Mouse (Mus musculus) ZHBTc4 (cell line): ENCODE measurements around the gene Wwp2.
A peak's percentile ranks its signal among the peaks of the same experiment; 100 is the strongest.

Source experiments
- DNase-seq: peaks from one replicate; pipeline ENCODE4 v3.0.0-alpha.2; 2011; ENCODE audit warnings: low read depth, low spot score

The Wwp2 gene

DNA sequence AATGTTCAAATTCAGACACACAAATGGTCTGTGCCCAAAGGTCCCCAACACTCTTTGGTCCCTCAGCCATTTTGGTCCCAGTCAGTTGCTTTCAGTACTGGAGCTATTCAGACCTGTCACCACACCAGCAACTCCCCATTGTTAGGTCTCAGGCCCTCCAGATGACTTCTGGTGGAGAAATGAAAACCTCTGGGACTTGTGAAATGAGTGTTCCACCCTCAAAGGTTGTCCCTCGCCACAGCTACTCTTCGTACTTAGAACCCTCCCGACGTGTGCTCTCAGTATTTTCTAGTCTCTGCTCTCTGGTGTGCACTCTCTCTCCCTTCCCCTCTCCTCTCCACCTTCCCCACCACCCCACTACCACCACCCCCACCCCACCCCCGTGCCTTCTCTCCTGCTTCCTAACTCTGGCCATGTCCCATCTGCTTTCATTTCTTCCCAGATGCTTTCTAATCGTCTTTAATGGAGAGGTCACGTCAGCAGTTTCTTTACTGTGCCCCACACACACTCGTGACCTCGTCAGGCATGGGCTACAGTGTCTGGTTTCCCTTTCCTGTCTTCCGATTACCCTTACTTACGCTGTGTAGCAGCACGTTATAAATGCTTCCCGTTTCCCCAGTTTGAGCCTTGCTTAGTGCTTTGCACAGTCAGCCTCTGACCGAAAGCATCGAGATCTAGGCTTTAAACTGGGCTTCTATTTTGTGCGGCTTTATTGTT, 124.8 kb downstream of the Wwp2 start:
- DNase-seq, result no peak

GRCm38 (mm10) chr8:107562164-107562563, 126.0 kb downstream of the Wwp2 start:
- peak; percentile 54 for DNase-seq

GRCm38 (mm10) chr8:107571046-107571445, 134.9 kb downstream of the Wwp2 start:
- no peak for DNase-seq

- no peak for DNase-seq
Observed at GRCm38 (mm10) chr8:107571486-107572135, 135.4 kb downstream of the Wwp2 start.

- DNase-seq, result peak; percentile 87
Observed at GRCm38 (mm10) chr8:107572497-107572896, 136.3 kb downstream of the Wwp2 start.

DNA sequence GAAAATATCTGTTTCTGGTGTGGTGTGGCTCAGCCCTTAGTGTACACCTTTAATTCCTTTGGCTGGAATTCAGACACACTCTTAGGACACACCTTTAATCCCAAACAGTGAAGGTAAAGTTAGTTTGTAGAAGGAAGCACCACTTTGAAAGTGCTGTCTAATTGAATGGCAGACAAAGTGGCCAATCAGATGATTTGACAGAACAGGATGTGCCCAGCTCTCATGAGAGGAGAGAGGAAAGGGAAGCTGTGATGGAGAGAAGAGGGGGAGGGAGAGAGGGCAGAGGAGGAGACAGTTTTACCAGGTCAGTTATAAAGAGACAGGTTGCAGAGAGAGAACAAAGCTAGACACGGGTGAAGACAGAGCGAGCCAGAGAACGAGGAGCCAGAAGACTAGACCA, 138.6 kb downstream of the Wwp2 start:
- DNase-seq, result peak; percentile 75

DNA sequence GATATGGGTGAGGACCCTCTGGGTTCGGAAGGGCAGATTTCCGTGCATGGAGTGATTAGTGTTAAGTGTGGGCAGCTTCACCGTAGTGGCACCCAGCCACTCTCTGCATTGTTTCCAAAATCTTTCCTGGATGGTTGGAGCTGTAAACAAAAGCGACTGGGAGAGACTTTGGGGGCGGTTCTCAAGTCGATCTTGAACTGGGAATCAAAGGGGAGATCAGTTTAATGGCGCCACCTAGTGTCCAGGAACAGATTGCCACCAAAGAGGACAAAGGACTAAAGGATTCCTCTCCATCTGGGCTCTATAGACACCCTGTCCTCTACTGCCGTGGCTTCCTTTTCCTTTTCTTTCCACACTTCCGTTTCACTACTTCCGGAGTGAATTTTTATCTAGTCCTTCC, 140.5 kb downstream of the Wwp2 start:
- peak; percentile 95 for DNase-seq

GRCm38 (mm10) chr8:107577640-107578039, 141.5 kb downstream of the Wwp2 start:
- no peak for DNase-seq

DNA sequence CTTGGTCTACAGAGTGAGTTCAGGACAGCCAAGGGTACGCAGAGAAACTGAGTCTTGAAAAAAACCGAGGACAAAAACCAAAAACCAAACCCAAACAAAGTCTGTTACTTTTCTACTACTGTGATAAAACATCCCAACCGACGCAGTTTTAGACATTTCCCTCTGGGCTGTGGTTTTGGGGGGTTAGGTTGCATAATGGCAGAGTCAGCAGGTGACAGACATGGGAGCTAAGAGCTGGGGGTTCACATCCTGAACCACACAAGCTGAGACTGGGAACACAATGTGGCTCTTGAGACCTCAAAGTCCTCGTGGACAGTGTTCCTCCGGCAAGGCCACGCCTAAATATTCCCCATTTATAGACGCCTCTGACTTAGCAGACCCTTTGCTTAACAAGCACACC, 142.0 kb downstream of the Wwp2 start:
- no peak for DNase-seq

GRCm38 (mm10) chr8:107578541-107578940, 142.4 kb downstream of the Wwp2 start:
- DNase-seq, result no peak

DNA sequence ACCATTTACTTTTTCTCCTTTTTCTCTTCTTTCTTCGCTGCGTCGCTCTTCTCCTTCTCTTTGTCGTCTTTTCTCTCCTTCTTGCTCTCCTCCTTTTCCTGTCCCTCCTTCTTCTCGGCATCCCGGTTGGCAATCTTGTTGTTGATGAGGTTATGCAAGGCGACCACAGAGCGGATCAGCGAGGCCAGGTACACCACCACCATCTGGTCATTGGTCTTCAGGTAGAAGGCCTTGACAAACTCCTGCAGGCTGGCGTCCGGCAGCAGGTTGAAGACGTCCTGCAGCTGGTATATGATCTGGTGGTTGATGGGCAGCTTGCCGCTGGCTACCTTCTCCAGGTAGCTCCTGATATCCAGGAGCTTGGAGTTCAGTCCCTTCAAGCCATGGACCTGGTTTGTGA, 144.7 kb downstream of the Wwp2 start:
- no peak for DNase-seq

GRCm38 (mm10) chr8:107581536-107581935, 145.4 kb downstream of the Wwp2 start:
- DNase-seq, result no peak

DNA sequence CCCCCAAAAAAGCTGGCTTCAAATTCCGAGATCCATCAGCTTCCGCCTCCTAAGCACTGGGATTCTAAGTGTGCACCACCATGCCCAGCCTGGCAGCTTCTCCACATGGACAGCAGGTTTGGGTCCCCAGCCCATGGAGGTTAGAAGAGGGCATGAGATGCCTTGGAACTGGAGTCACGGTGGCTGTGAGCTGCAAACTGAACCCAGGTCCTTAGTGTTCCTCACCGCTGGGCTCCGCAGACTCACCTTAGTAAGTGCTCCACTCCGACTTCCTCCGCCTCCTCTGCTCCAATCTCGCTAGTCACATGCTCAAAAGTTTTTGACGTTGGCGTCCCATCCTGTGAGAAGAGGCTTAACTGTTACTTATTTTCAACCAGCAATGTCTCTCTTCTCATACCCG, 146.0 kb downstream of the Wwp2 start:
- DNase-seq, result no peak

DNA sequence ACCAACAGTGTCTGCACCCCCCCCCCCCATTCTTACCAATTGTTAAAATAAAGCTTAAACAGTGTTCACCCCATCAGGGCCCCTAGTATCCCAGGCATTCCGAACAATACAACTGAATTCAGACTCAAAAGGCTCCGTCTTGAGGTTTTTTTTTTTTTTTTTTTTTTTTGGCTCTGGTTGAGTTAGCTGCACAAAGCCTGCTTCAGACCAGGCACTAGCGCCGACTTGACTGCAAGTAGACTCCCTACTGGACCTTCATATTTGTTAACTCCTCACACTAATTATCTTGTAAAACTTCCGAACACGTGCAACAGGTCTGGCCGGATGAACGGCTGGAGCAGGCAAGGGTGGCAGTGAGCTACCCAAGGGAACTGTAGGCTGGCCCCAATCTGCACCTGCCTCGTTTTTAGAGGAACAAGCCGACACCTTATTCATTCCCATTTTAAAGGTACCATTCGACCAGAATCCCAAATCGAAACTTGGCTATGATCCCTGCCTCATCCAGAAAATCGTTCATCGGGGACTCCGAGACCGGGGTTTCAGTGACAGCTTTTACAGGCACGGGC, 151.3 kb downstream of the Wwp2 start:
- DNase-seq, result peak; percentile 29

- DNase-seq, result peak; percentile 99
Observed at GRCm38 (mm10) chr8:107587995-107588780, 152.0 kb downstream of the Wwp2 start, which contains the start of gene Psmd7. TSS of gene Psmd7 (minus strand) at chr8:107588464.

GRCm38 (mm10) chr8:107593967-107594729, 158.0 kb downstream of the Wwp2 start:
- DNase-seq, result no peak

DNA sequence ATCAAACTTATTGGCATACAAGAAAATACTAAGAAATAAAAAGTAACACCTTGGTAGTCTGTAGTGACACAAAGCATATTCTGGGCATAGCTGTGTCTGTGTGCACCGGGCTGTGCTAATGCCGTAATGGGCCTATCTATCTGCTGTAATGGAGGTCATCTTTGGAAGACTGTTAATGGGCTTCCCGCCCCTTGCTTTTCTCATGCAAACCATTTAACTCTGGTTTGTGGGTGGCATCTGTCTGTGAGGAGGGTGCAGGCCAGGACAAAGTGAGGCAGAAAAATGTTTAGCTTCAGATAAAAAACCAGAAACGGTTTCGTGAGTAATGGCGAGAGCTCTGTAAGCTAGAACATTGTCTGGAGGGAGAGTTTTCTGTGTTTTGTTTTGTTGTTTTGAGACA, 158.7 kb downstream of the Wwp2 start:
- peak; percentile 89 for DNase-seq

DNA sequence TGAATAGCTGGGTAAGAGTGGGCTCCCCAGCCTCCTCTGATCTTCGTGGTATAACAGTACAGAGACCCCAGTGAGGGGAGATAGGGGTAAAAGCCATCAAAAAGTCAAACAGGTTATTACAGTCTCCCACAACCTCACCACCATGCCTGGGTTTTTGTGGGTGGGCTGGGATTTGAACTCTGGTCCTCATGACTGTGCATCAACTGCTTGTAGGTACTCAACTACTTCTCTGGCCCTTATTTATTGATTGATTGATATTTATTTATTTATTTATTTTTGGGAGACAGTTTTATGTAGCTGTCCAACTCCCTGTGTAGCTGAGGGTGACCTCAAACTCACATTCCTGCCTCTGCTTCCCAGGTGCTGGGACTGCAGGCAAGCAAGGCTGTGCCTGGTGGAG, 161.6 kb downstream of the Wwp2 start:
- no peak for DNase-seq

DNA sequence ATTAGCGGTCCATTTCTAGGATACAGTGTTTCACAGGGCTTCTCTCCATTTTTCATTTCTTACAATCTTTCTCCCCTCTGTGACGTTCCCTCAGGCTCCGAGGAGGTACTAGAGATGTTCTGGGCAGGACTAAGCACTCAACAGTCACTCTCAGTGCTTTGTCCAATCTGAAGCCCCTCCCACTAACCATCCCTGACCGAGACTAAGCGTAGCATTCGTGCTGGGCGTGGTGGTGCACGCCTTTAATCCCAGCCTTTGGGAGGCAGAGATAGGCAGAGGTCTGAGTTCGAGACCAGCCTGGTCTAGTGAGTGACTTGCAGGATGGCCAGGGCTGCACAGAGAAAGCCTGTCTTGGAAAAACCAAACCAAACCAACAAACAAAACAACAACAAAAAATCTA, 163.5 kb downstream of the Wwp2 start:
- peak; percentile 89 for DNase-seq

GRCm38 (mm10) chr8:107603026-107603425, 166.9 kb downstream of the Wwp2 start:
- DNase-seq, result peak; percentile 67
